Mouse (Mus musculus): Measurements from ENCODE around the gene Vps13d. TPM values are rescaled to one million over a fixed set of nuclear protein-coding genes. Genes with fewer than 3 reads are reported as not detected.

Vps13d gene
- total RNA-seq, 2 experiments from 2014 or later, result 62.2 to 72.8 TPM

DNA sequence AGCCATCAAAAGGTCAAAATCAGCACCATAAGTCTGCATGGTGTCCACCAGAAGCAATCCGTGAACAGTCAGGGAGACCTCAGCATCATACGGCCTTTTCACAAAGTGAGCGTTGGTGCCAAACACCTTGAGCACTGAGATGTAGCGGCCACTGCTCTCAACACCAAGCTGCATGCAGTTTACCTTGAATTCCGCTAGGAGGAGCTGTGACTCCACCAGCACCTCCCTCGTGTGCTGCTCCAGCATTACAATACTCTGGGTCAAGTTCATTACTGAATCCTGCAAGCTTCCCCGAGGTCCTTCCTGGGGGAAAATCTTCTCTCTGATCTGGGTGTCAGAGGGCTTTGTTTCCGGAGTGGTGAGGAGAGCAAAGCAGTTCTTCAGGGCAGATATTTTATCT lies 38.8 kb downstream of the Vps13d start:
- peak; percentile 28 to 65 for DNase-seq (ENCODE audit: low spot score in 2 of 2)

DNA sequence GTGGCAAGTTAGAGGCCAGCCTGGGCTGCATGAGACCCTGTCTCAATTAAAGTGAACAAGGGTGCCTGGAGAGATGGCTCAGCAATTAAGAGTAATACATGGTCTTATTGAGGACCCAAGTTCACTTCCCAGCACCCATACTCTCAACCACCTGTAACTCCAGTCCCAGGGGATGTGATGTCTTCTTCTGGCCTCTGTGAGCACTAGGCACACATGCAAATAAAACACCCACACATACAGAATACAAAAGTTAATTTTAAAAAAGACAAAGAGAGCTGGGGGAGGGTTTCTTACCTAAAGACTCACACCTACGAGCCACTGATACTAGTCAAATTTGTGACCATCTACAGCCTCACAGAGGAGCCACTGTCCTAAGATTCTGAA lies 43.7 kb downstream of the Vps13d start:
- DNase-seq (ENCODE audit: low spot score in 2 of 2), result no peak

DNA sequence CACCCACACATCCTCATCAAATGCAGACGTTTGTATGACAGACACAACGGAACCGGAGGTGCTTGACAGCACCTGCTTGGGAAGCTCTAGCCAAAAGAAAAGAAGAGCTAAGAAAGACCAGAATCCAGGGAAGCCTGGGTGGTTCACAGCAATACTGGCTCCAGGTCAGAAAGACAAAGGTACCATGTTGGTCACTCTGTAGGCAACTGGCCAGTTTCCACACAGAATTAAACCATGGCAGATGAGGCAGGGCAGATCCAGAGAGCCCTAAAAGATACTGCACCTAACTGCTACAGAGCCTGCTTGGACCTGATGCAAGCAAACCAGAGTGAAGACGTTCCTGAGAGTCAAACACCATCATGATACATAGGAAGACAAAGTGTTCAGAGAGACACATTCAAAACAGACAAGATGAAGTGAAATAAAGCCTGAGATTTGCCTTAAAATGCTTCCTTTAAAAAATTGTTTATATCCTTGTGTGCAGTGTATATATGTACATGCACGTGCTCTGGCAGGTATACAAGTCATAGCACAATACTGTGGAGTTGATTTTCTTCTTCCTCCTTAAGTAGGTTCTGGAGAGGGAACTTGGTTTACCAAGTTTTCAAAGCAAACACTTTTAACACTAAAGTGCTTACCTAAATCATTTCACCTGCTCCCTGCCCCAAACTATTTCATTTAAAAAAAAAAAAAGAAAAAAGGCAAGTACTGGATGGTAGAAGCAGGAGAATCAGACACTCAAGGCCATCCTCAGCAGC lies 44.3 kb downstream of the Vps13d start:
- no peak for DNase-seq (ENCODE audit: low spot score in 2 of 2)

DNA sequence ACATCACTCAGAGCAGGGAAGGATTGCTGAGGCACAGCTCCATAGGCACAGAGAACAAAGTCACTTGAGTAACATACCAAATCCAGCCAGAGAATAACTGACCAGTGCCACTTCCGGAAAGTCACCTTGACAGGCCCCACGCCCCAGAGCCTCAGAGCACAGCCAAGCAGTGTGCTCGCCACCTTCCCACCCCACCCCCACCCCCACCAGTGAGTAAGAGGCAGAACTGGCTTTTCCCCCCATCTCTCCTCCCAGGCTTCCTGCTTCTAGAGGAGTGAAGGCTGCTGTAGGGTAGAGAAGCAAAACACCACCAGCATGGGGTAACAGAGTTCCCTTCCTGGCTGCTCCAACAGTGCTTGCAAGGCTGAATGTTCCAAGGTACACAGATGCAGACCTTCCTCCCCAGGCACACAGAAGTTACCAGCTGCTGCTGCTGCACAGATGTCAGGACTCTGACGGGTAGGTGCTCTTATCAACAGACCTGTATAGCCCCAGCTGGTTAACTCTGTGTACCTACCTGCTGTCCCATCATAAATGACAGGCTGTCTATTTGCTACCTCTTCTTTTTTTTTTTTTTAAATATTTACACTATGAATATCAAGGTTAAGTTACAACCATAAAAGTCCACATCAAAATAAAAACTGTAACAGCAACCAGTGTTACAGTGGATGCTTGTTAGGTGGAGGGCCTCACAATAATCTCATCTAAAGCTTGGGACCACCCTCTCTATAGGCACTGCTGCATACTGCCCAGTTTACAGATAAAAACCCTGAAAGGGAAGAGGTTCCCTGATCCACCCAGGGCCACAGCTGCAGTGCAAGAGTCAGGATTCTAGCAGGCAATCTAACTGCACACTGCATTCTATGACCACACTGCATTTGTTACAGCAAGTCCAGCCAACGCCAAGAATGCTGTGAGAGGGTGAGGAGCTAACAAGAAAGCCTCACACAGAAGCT lies 47.5 kb downstream of the Vps13d start:
- no peak for DNase-seq (ENCODE audit: low spot score in 2 of 2)

DNA sequence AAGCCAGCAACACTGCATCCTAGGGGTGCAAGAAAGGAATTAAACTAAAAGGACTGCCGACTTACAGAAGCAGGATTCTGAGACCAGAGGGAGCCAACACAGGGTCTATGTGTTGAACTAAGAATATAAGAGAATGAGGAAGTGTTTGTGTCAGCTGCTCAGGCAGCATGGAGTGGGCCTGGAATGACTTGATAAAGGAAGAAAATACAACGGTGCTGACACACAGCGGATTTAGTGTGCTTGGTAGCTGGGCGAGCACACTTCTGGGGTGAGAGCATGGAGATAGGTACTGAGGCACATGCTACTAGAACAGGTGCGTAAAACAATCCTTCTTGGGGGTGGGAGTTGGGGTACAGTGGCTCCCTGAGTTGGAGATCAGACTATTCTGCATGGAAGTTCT lies 51.3 kb downstream of the Vps13d start:
- no peak for DNase-seq (ENCODE audit: low spot score in 2 of 2)

DNA sequence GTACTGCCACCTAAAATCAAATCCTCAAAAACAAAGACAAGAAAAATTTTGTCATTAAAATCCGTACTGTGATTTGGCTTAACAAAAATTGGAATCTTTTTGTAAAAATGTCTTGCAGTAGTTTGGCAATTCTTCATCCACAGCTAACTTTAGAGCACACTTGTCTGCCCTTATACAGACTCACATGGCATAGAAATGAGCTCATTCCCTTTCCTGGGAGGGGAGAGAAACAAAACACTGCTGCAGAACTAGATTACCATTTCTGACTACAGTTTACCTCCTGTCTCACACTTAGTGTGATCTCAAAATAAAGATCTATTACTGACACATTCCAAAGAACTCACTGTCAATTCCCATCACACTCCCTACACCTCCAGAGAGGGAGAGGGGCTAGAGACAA lies 58.1 kb downstream of the Vps13d start:
- DNase-seq (ENCODE audit: low spot score in 2 of 2), result no peak

DNA sequence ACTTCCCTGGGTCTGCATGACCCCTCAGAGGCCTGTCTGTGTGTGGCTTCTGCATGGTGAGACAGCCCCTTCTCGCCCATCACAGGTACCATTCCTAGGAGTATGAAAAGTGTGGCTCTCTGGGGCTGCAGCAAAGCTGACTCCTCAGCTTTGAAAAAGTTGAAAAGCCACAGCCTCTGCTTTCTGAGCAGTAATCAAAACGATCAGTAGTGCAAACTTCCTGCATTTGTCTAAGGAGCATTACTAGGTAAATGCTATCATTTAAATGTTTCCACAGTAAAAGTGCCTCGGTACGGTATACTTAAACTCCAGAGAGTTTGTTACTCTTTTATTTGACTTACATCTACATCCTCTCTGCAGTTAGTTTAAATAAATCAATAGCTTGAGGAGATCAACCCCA lies 59.3 kb downstream of the Vps13d start:
- no peak for DNase-seq (ENCODE audit: low spot score in 2 of 2)

DNA sequence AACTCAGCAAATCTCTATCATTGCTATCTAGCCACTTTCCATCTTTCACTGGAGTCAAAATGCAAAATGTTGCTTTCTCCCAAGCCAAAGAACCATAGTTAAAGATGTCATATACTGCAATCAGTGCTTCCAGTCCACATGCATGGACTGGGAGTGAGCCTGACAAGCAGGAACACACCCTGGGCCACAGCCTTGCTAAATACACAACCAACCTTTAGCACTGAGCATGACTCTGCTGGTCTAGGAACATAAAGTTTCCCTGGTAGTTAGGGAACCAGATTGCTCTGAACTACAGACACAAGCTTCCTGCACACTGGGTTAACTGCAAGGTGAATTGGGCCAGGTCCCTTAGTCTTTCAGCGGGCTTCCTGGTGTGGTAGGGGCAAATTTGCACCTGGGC lies 64.0 kb downstream of the Vps13d start:
- no peak for DNase-seq (ENCODE audit: low spot score in 2 of 2)

DNA sequence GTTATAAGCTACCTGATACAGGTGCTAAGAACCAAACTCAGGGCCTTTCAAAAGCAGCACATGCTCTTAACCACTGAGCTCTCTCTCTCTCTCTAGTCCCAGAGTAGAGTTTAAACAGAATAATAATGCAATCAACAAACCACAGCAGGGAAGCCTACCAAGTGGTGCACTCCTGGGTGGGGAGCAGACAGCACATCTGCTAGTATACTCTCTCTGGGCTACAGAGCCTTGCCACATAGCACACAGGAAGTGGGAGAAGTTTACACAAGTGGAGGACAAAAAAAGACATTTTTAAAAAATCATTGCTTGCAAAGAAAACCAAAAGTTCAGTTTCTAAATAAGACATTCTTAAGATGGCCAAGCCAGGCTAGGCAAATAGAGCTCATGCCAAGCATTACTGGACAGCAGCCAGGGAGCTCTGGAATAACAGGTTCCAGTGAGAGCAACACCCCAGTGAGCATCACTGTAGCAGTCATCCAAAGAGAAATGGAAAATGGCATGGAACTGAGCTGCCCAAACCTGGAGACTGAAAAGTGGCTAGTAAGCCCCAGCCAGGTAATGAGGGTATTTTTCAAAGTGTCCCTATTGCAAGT lies 64.8 kb downstream of the Vps13d start:
- peak in 1 of 2 experiments; percentile 66 for DNase-seq (ENCODE audit: low spot score in 2 of 2)

DNA sequence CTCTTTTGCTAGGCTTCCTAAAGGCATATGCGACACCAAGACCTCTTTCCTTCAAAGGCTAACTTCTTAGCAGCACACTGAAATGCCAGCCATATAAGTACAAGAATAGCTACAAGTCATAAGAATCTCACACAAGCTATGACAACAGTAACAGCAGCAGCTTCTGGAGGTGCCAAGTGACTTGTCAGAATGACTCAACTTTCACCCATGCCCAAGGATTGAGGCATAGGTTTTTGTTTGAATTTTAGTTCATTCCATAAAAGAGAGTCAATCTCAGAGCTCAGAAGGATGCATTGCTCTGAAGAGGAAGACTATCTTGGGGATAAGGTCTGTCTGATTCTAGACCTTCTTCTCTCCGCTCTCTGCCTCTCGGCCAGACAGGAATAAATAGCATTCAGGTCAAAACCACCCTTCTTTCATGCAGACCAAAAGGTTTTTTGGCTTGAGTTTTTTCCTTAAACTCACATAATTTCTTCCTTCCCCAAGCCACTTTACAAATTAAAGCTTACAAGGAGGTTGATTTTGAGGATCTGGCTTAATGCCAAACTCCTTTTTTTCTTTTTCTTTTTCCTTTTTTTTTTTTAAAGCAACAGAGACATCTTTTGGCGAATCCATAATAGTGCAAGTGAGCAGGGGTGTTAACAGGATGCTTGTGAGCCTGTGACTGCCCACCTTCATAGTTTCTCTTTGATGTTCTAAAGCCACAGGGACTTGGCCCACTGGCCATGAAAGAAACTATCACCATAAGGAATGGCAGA lies 69.2 kb downstream of the Vps13d start:
- DNase-seq (ENCODE audit: low spot score in 2 of 2), result no peak

DNA sequence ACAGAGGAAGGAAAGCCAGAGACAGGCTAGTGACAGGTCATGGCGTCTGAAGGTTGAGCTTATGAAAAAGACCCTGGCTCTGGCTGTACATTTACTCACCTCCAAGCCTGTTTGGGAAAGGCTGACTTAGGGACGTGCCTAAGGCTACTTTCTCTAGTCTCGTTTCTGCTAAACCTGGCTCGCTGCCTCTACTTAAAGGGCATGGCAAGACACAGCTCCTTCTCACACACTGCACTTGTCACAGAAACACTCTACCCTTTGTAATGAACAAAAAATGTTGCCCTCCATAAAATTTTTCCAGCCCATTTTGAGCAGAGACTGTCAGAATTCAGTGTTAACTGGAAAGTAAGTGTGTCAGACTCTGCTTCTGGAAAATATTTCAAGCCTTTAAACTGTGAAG lies 70.4 kb downstream of the Vps13d start:
- DNase-seq (ENCODE audit: low spot score in 2 of 2), result no peak

DNA sequence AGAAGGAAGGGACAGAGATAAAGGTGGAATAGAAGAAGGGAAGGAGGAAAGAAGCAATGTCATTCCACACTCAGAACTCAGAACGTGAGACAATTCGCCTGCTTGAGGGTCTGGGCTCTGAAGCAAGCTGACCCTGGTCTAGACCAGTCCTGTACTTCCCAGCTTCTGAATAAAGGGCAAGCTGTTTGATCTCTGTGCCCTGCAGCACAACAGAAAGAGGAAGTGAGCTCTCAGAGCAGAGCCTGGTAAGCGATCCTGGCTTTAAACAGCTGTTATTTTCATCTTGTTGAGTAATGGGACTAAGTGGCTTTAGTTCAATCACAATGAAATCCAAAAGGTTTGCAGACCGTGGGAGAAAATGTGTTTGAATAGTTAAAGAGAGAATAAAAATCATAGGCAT lies 83.2 kb downstream of the Vps13d start:
- DNase-seq (ENCODE audit: low spot score in 2 of 2), result no peak

DNA sequence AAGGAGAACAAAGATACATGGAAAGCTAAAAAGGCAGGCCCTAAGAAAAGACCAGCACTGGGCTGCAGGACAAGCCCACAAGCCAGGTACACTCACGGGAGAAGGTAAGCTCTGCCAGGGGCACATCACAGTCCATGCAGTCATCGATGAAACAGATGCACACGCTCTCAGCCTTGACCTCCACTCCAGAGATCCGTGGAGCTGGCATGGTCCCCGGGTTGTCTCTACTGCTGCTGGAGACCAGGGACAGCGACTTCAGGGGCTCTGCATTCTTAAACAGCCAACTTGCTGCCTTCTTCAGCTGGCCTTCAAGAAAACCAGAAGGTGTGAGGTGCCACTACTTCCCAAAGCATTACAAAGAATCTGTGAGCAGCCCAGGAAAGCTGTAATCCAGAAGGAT lies 84.1 kb downstream of the Vps13d start:
- no peak for DNase-seq (ENCODE audit: low spot score in 2 of 2)

DNA sequence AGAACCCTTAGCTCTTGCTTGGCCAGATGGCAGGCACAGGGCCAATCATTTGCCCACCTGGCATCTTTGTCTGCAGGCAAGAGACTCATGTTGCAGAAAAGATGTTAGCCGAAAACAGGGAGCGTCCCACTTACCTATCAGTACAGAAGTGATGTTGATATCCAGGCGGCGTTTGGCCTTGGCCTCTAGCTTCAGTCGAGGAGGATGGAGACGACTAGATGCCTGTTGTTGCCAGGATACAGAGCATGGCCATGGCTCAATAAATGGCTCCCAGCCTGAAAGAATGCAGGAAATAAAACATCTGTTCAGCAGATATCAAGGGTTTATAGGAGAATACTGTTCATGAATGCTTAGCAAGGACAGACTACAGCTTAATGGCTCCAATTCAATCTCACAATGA lies 88.0 kb downstream of the Vps13d start:
- DNase-seq (ENCODE audit: low spot score in 2 of 2), result no peak

DNA sequence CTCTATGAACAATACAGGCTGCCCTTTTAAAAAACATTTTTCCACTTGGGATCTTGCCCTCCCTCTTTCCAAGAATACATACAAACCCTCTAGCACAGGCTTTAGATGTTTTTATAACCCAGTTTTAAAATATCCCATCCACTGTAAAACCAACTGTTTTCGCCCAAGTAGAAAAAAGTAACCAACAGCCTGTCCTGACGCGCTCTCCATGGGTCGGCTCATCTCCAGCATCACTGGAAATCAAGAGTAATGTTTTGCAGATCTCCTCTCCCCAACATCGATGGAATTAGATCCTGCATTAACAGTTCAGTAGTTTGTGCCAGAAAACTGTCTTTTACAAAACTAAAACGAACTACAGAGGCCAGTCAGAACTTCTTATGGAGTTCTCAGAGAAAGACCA lies 89.5 kb downstream of the Vps13d start:
- DNase-seq (ENCODE audit: low spot score in 2 of 2), result no peak

DNA sequence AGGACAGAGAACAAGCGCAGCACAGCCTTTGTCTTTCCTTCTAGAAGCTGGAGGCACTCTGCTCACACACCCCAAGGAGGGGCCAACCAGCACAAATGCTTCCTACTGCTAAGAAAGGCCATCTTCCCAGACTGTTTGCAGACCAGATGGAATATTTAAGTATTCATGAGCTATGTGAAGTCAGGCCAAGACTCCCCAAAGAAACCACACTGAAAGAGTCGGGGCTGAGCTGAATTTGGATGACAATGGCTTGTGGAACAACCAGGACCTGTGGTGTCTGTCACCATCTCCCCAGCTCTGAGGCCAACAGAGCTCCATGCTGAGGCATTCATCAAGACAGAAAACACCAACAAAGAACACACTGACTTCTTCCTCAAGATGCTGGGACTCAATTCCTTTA lies 89.9 kb downstream of the Vps13d start:
- DNase-seq (ENCODE audit: low spot score in 2 of 2), result peak in 1 of 2 experiments; percentile 59

DNA sequence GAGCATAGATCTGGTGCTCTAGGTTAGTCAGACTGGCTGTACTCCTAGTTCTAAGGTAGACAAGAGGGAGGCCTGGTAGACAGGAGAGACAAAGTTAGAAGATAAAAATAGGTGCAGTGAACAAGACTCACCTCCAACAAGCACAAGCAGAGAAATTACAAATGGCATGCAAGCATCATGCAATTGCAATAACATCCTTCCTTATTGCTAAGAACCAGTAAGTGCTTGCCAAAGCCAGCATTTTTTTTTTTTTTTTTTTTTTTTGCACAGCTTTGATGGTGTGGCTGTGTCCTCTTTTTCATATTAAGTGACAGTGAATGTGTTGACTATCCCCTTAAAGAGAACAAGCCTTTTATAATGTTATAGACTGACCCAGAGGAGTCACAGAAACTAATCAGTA lies 91.2 kb downstream of the Vps13d start:
- no peak for DNase-seq (ENCODE audit: low spot score in 2 of 2)

DNA sequence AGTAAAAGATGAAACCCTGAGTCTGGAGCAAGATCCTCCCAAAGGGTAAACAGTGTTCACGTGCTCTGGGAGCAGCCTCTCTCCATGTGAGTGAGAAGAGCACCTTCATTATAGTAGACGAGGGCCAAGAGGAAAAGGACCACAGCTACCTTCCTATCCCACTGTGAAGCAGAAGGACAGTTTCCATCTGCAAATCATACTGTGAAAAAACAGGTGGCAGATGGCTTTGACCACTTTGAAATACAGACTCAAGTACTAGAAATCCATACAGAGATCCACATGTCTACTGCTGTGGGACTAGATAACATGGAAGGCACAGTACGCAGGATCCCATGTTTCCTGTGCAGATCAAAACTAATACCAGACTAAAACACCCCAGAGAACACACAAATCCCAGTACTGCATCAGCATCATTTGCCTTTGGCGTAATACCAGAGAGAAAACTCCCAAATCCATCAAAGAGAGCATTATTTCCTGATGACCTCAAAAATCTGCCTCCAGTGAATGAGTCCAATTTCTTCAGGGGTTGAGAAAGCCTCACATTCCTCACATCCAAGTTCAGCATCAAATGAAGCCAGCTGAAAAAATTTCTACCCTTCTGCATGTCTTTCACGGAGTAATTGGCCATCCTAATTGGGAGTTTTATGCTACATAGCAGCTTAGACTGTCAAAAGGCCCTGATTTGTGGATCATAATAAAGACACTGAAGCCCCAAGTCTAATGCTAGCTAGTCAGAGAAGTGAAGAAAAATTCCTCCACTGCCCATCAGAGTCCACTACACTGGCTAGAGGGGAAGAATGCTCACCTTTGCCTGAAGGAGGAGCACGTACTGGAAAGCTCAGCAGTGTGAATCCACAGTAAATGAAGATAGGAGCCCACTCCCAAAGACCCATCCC lies 92.7 kb downstream of the Vps13d start:
- no peak for DNase-seq (ENCODE audit: low spot score in 2 of 2)

DNA sequence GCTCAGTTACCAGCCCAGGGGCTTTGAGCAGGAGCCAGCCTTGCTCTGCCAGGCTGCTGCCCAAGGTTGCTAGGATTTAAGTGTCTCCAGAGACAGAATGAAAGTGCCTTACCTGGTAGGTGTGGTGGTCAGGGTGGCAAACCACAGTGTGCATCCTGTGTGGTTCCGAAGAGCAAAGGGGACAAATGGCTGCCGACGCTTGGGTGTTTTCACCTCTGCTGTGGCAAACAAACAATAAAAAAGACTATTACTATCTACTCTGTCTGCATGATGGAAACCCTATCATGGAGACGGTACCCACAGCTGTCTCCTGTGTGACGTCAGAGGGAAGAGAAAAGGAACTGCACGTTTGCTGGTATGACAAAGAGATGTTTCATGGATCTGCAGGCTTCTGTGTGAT lies 95.0 kb downstream of the Vps13d start:
- no peak for DNase-seq (ENCODE audit: low spot score in 2 of 2)

DNA sequence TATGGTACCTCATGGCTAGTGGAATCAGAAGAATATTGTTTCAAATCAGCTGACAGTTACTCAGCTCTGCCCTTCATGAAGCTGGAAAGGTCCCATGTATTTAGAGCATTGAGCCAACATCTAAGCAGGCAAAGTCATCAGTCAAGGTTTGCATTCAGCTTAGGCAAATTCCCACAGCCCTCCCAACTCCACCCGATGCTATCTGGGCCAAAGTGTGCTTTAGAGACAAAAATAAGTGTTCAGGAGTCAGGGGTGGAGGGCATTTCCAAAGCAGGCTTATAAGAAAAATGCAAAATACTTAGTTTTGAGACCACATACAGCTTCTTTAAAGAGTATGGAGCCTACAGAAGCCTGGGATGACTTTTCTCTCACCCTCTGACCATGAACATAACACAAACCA lies 95.5 kb downstream of the Vps13d start:
- DNase-seq (ENCODE audit: low spot score in 2 of 2), result no peak

Data from layer of hippocampus, adult 18-20 months (tissue).